Mouse (Mus musculus): ENCODE data around the gene Bcl10. TPM values are rescaled to one million over a fixed set of nuclear protein-coding genes. Genes with fewer than 3 reads are reported as not detected.
"Not testable (repeated sequence)": the region's sequence is repeated elsewhere in the genome, so short reads cannot be mapped to it uniquely, and the experiment has no call there.

Gene Bcl10
- polyA plus RNA-seq, 1 experiment from 2014 or later: 38.2 TPM

DNA sequence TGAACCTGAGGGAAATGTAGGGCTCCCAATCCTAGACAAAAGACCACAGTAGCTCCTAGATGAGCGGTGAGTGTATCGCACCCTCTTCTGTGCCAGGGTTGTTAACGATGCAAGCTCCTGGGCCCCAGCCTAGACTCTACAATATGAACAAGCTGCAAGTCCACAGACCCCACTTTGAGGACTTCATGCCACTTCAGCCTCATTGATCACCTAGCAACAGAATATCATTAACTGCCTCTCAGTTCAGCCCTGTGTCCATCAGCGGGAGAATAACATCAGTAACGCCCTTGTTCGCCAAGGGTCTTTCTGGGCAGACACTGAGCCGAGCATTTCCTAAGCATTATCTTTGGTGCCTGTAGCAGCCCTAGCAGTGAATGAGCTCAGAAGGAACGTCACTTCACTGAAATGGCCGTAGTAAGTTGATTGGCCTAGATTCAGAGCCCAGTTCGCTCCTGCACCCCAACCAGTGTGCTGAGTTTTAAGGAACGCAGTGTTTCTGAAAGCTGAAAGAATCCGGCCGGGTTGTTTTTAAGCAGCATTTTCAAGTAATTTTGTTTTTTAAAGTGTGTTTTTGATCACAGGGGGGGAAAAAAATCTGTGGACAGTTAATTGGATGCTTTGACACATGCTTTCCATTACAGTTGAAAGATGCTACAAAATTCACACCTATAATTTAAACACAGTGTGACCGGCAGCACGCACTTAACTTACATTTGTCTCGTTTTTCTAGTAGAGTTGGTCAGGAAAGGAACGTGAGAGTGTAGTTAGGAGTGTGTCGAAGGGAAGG, 32.1 kb upstream of the Bcl10 start:
- WGBS: 75% methylated on average over 18 of the region's 18 CpGs
- H3K4me2 ChIP-seq: no peak overlapping the region
- no peak overlapping the region for H3K4me3 ChIP-seq
- no peak overlapping the region for H3K9ac ChIP-seq
- H3K27me3 ChIP-seq: no peaks in the 10 kb centered on the region
- H3K4me1 ChIP-seq (replicated peaks): peaks cover 25% of the 10 kb centered on the region
- H3K9me3 ChIP-seq (replicated peaks): no peaks in the 10 kb centered on the region
- H3K36me3 ChIP-seq: no peaks in the 10 kb centered on the region
- no peak for ATAC-seq (replicated peaks; ENCODE audit: insufficient number of reproducible peaks, insufficient read depth, low FRiP score, low read depth)
- H3K27ac ChIP-seq: no peak overlapping the region; the same call in 1 of the 2 replicates

DNA sequence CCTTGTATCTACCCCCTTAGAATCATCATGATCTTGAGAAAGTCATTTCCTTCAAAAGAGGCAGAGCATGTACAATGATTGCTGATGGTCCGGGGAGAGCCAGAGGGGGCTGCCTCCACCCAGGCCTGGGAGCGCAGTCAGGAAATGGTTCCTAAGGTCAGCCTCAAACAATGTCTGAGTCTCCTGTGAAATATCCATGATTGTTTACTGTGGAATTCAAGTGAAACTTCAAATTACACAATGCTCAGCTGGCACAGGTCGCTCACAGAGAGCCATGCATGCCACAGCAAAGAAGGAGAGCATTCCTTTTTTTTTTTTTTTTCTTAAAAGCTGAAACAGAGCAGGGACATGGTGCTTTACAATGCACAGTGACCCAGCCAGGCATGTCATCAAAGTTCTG, 30.2 kb upstream of the Bcl10 start:
- Histone ChIP-seq H3K9ac (no peak overlapping the region), H3K36me3 (no peaks in the 10 kb centered on the region), H3K27ac (no peak overlapping the region), H3K9me3 (replicated peaks) (no peaks in the 10 kb centered on the region), H3K4me2 (no peak overlapping the region), H3K27me3 (no peaks in the 10 kb centered on the region), H3K4me3 (no peak overlapping the region), H3K4me1 (replicated peaks) (peaks cover 23% of the 10 kb centered on the region)
- WGBS: 69% methylated on average over 3 of the region's 3 CpGs
- ATAC-seq (replicated peaks; ENCODE audit: insufficient number of reproducible peaks, insufficient read depth, low FRiP score, low read depth): no peak

DNA sequence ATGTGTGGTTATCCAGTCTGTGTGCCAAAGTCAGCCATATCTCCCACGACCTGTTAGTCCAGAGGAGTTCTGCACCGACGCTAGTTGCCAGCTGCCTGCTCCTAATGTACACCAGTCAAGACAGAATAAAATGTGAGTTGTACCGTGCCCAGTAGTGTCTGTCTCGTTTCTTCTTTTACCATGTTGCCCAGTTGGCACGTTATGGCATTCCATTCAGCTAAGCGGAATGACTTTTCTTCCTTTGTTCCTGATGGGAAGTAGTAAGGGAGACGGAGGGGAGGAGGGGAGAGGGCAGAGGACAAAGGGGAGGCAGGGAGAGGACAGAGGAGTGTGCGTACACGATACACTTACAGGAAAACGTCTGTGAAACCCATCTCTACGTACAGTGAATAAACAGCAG, 28.5 kb upstream of the Bcl10 start:
- WGBS: 76% methylated on average over 12 of the region's 12 CpGs
- Histone ChIP-seq H3K27me3 (no peaks in the 10 kb centered on the region), H3K9me3 (replicated peaks) (no peaks in the 10 kb centered on the region), H3K4me2 (no peak overlapping the region), H3K4me3 (no peak overlapping the region), H3K27ac (no peak overlapping the region; the same call in 1 of the 2 replicates), H3K9ac (no peak overlapping the region), H3K36me3 (no peaks in the 10 kb centered on the region), H3K4me1 (replicated peaks) (peaks cover 31% of the 10 kb centered on the region)
- ATAC-seq (replicated peaks; ENCODE audit: insufficient number of reproducible peaks, insufficient read depth, low FRiP score, low read depth): no peak

DNA sequence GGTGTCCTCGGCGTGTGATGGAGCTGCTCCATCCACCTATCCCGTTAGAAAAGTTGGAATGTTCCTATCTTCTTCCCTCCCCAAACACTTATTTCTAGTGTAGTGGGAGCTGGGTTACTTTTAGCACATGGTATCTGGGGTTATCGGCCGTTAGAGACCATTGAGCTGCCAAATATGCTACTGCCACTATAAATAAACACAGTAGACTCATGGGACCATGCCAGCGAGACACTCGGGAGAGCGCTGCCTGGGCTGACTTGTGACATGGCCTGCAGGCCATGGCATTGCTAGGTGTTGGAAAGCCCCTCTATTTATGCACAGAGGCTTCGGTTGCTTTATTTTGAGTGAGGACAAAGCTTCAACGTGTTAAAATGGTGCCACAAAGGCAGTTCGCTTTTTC, 24.9 kb upstream of the Bcl10 start:
- ATAC-seq (replicated peaks; ENCODE audit: insufficient number of reproducible peaks, insufficient read depth, low FRiP score, low read depth): peak; percentile 87

DNA sequence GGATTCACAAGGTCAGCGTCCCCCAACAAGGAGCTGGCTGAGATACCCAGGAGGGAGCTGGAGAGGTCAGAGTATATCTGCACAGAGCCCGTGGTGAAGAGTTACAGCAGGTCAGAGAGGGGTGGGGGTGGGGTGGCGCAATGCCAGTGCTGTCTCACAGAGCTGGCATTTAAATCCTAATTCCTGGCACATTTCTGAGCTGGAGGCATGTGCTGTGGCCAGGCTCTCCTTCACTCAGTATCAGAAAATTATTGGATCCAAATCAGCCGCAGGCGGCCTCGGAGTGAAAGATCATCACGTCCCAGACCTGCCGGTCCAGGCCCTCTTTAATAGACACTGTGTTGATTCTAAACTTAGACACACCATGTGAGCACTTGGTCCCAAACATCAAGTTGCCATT, 22.8 kb upstream of the Bcl10 start:
- no peaks in the 10 kb centered on the region for H3K9me3 ChIP-seq (replicated peaks)
- WGBS: 40% methylated on average over 8 of the region's 8 CpGs
- peak; percentile 60 for ATAC-seq (replicated peaks; ENCODE audit: insufficient number of reproducible peaks, insufficient read depth, low FRiP score, low read depth)
- H3K4me1 ChIP-seq (replicated peaks): peaks cover 40% of the 10 kb centered on the region
- H3K36me3 ChIP-seq: no peaks in the 10 kb centered on the region
- H3K27me3 ChIP-seq: no peaks in the 10 kb centered on the region
- no peak overlapping the region for H3K9ac ChIP-seq
- H3K4me2 ChIP-seq: no peak overlapping the region
- H3K27ac ChIP-seq: peak overlapping the region; percentile 83
- H3K4me3 ChIP-seq: no peak overlapping the region

More for the DNA sequence above, 24.9 kb upstream of the Bcl10 start:
- WGBS: 34% methylated on average over 11 of the region's 11 CpGs
- H3K36me3 ChIP-seq: no peaks in the 10 kb centered on the region
- peak overlapping the region; percentile 34 for H3K4me2 ChIP-seq
- no peaks in the 10 kb centered on the region for H3K9me3 ChIP-seq (replicated peaks)
- no peak overlapping the region for H3K4me3 ChIP-seq
- H3K9ac ChIP-seq: no peak overlapping the region
- peak overlapping the region; percentile 83 for H3K27ac ChIP-seq
- H3K4me1 ChIP-seq (replicated peaks): peaks cover 40% of the 10 kb centered on the region
- no peaks in the 10 kb centered on the region for H3K27me3 ChIP-seq

DNA sequence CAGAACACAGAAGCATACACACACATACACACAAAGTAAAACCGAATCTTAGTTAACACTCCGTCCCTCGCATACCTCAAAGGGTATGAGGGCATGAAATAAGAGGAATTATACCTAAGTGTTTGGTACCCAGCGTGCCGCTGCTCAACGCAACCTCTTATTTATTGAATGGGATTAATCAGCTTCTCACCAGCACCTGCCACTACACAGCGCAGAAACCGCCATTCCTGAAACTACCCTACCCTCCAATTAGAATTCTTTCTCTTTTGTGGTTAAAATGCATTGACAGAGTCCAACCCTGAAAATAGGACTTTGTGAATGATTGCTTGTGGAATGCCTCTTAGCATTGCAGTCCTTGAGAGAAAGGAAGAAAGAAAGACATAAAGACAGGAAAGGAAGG, 19.1 kb upstream of the Bcl10 start:
- H3K27ac ChIP-seq: no peak overlapping the region
- ATAC-seq (replicated peaks; ENCODE audit: insufficient number of reproducible peaks, insufficient read depth, low FRiP score, low read depth): no peak
- H3K9me3 ChIP-seq (replicated peaks): no peaks in the 10 kb centered on the region
- no peak overlapping the region for H3K9ac ChIP-seq
- WGBS: 91% methylated on average over 8 of the region's 8 CpGs
- H3K4me3 ChIP-seq: no peak overlapping the region
- H3K4me2 ChIP-seq: no peak overlapping the region
- H3K36me3 ChIP-seq: no peaks in the 10 kb centered on the region
- H3K27me3 ChIP-seq: no peaks in the 10 kb centered on the region
- peaks cover 25% of the 10 kb centered on the region for H3K4me1 ChIP-seq (replicated peaks)

DNA sequence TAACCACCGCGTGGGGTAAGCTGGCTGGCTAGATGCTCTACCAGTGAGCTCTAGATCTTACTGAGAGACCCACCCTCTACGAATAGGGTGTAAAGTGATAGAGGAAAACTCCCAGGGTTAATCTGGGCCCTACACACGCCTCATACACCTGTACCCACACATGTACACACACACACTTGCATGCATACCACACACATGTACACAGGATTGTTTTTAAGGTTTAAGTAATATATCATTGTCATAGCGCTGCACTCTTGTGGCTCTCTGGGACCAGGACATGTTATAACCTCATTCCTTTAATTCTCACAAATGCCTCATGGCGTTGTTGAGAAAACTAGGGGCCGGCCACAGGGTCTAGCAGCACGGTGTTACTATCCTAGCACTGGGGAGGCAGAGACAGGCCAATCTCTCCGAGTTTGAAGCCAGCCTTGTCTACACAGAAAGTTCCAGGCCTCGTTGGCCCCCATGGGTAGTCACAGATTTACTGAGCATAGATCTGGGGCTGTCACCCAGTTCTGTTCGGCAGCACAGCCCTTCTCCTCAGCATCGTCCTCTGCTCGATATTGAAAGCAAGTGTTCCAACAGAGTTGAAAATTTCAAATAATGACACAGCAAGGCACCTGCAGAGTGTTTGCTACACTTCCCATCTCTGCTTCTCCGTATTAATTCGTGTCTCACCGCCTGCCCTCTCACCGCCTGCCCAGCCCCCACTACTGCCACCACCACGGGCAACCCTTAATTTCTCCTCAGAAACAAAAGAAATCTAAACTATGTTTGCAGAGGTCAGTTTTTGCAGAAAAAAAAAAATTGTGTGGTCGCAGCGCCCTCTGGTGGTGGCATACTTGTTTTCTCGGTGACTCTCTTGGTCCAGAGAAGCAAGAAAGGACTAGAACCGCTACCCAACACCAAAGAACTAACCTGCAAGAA, 17.5 kb upstream of the Bcl10 start:
- WGBS: 48% methylated on average over 22 of the region's 22 CpGs
- H3K27ac ChIP-seq: no peak overlapping the region
- no peak for ATAC-seq (replicated peaks; ENCODE audit: insufficient number of reproducible peaks, insufficient read depth, low FRiP score, low read depth)

DNA sequence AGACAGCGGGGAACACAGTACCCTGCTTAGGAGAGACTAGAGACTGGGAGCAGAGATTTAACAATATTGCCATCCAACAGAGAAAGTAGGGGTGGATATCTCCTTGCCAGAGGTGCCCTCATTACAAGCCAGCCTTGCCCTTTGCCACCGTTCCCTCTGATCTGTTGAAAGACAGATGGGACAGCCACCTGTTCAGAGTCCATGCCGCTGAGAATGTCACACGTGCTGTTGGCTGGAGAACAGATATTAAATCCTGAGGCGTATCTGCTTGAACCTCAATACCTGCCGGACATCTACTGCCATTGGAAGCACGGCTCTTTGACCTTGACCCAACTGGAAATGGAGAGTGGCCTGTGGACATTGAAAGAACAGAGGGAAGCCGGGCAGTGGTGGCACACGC, 16.0 kb upstream of the Bcl10 start:
- H3K9ac ChIP-seq: no peak overlapping the region
- no peaks in the 10 kb centered on the region for H3K9me3 ChIP-seq (replicated peaks)
- 82% methylated on average over 9 of the region's 9 CpGs for WGBS
- no peaks in the 10 kb centered on the region for H3K36me3 ChIP-seq
- H3K27ac ChIP-seq: no peak overlapping the region
- no peak overlapping the region for H3K4me3 ChIP-seq
- H3K4me2 ChIP-seq: no peak overlapping the region
- peaks cover 4% of the 10 kb centered on the region; the same call in 1 of the 2 replicates for H3K4me1 ChIP-seq (replicated peaks)
- no peaks in the 10 kb centered on the region for H3K27me3 ChIP-seq
- no peak for ATAC-seq (replicated peaks; ENCODE audit: insufficient number of reproducible peaks, insufficient read depth, low FRiP score, low read depth)

More for the DNA sequence above, 17.5 kb upstream of the Bcl10 start:
- H3K4me1 ChIP-seq (replicated peaks): peaks cover 9% of the 10 kb centered on the region
- no peaks in the 10 kb centered on the region for H3K36me3 ChIP-seq
- peak overlapping the region; percentile 47 for H3K4me2 ChIP-seq
- H3K9me3 ChIP-seq (replicated peaks): no peaks in the 10 kb centered on the region
- no peak overlapping the region for H3K4me3 ChIP-seq
- H3K9ac ChIP-seq: no peak overlapping the region
- no peaks in the 10 kb centered on the region for H3K27me3 ChIP-seq

DNA sequence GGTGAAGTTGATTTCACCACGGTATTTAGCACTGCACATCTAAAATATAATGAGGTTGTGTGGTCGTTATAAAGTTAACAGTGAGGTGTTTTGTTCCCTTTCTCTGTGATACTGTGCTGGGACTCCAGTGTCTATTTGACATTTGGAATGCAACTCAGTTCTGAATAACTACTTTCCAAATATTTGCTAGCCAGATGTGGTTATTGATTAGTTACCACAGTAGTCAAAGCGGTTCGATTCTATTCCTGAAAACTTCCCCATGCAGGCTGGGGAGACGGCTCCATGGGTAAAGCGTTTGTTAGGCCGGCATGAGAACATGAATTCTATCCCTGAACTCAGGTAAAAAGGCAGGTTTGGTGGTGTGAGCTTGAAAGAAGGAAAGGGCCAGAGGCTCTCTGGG, 10.1 kb upstream of the Bcl10 start:
- WGBS: 89% methylated on average over 7 of the region's 7 CpGs
- no peaks in the 10 kb centered on the region for H3K27me3 ChIP-seq
- peaks cover 3% of the 10 kb centered on the region; the same call in 1 of the 2 replicates for H3K4me1 ChIP-seq (replicated peaks)
- no peak for ATAC-seq (replicated peaks; ENCODE audit: insufficient number of reproducible peaks, insufficient read depth, low FRiP score, low read depth)
- H3K27ac ChIP-seq: no peak overlapping the region
- H3K4me3 ChIP-seq: no peak overlapping the region
- H3K9me3 ChIP-seq (replicated peaks): no peaks in the 10 kb centered on the region
- H3K9ac ChIP-seq: no peak overlapping the region
- no peaks in the 10 kb centered on the region for H3K36me3 ChIP-seq
- no peak overlapping the region for H3K4me2 ChIP-seq

DNA sequence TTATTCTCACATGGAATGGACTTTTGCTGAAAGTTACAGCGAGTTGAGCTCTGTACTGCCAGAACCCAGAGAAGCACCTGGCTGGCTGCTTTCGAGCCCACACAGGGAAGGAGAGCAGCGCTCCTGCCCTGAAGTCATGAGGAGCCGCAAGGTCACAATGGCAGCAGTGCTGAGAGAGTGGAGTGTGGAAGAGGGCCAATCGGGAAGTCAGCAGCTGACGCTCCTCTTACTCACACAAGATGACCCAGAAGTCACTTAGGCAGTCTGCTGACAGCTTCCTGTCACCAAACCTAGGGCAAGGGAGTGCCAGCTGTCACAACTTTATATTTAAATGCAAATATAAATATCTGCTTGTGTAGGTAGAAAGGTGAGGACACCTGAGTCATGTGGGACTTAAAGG, 9.3 kb upstream of the Bcl10 start:
- H3K4me3 ChIP-seq: no peak overlapping the region
- ATAC-seq (replicated peaks; ENCODE audit: insufficient number of reproducible peaks, insufficient read depth, low FRiP score, low read depth): no peak
- H3K27ac ChIP-seq: no peak overlapping the region
- no peaks in the 10 kb centered on the region for H3K36me3 ChIP-seq
- H3K4me1 ChIP-seq (replicated peaks): peaks cover 3% of the 10 kb centered on the region; the same call in 1 of the 2 replicates
- WGBS: 47% methylated on average over 6 of the region's 6 CpGs
- no peak overlapping the region for H3K9ac ChIP-seq
- H3K4me2 ChIP-seq: no peak overlapping the region
- no peaks in the 10 kb centered on the region for H3K9me3 ChIP-seq (replicated peaks)
- no peaks in the 10 kb centered on the region for H3K27me3 ChIP-seq

DNA sequence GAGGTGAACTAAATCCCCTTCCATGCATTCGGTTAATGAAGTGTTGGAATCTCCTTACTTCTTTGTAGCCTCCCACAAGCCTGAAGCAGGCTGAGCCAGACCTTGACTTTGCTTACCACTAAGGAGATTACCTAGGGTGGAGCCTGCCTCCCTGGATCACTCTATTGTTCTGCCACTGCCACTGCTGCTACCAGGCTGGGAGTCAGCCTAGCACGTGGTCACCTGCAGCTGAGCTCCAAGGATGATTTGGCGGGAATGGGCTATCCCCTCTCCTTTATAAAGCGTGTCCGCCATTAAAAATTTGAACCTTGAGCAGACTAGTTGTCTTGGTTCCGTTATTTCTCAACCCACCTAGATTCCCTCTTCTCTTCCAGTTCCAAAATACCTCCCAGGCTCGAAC, 8.7 kb upstream of the Bcl10 start:
- not testable (repeated sequence) for H3K36me3 ChIP-seq, H3K27ac ChIP-seq

More for the DNA sequence above, 8.7 kb upstream of the Bcl10 start:
- not testable (repeated sequence) for H3K27me3 ChIP-seq; H3K4me1 ChIP-seq (replicated peaks); H3K9me3 ChIP-seq (replicated peaks); H3K9ac ChIP-seq; H3K4me3 ChIP-seq; ATAC-seq (replicated peaks; ENCODE audit: insufficient number of reproducible peaks, insufficient read depth, low FRiP score, low read depth); H3K4me2 ChIP-seq
- WGBS: 78% methylated on average over 7 of the region's 7 CpGs

All from heart, embryonic 15.5 days (tissue).